Mouse (Mus musculus): ENCODE results near the gene Arid5a.

Gene Arid5a

DNA sequence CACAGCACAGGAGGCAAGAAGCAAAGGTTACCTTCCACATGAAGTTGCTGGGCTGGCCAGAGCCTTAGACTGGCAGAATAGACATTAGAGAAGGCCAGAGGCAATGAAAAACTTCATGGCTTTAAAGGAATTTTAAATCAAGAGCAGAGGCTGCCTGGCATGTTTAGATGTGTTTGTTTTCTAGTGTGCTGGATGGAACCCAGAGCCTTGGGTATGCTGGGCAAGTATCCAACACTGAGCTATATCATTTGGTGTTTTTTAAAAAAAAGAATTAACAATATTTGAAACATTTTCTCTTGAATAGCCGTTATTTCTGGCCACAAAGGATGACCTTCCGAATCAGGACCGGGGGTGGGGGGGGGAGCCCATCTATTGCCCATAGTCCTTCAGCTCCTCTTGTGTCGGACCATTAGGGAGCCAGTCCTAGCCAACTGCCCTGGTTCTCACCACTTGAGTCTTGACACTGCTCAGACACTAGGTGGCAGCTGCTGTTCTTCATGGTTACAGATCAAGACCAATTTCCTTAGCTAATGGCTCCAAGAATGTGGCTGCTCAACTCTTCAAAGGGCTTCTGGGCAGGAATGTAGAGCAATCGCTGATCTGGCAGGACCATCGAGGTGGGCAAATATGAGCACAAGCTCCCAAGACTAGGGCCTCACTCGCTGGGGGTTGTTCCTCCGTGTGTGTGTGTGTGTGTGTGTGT, 16.4 kb downstream of the Arid5a start:
- peak; percentile 35 to 40 for DNase-seq (ENCODE audit: low spot score in 2 of 2)

DNA sequence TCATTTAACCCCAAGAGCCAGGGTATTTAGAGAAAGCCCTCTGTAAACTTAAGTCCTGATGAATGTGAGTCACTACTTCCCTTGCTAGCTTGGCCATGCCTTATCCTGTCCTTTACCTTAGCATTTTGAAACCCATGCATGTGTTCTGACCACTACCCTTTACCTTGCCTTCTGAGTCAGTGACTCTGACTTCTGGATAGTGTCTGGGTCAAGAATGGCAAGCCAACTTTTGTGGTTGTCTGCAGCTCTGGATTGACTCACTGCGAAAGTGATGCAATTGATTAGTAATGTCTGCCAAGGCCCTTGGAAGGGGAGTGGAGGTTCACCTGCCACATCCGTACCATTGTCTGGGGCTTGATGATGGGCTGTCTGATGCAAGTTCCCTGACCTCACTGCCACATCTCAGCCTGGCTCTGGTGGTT, 18.4 kb downstream of the Arid5a start:
- no peak for DNase-seq (ENCODE audit: low spot score in 2 of 2)

DNA sequence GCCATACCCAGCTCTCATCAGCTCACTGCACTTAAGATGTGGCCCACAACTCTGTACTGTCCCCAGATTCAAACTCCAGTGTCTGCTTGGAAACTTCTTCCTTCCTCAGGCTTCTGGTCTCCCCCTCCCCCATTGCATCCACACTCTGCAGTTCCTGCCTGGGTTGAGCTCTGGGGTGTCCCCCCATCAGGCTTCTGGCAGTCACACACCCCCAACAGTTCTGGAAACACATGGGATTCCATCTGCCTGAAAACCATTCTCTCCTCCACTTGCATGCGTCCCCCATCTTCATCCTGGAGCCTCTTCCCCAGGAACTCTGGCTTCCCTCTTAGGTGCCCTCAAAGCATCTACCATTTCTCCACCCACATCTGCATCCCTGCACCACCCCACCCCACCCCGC, 19.3 kb downstream of the Arid5a start:
- DNase-seq (ENCODE audit: low spot score in 2 of 2), result no peak

DNA sequence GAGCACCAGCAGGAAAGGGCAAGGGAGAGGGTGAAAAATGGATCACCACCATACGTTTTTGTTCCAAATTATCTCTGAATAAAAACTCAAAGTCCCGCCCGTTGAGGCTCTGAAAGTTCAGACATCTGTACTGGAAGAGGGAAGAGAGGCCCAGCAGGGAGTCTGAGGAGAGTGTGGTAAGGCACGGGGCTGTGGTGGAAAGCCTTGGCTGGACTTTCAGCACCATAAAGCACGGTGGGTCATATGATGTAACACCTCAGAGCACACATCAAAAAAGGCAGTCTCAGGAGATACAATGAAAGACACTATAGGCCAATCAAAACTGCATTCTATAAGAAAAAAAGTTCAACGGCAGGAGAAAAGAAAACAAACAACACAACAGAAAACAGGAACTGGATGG, 24.2 kb downstream of the Arid5a start:
- no peak for DNase-seq (ENCODE audit: low spot score in 2 of 2)

DNA sequence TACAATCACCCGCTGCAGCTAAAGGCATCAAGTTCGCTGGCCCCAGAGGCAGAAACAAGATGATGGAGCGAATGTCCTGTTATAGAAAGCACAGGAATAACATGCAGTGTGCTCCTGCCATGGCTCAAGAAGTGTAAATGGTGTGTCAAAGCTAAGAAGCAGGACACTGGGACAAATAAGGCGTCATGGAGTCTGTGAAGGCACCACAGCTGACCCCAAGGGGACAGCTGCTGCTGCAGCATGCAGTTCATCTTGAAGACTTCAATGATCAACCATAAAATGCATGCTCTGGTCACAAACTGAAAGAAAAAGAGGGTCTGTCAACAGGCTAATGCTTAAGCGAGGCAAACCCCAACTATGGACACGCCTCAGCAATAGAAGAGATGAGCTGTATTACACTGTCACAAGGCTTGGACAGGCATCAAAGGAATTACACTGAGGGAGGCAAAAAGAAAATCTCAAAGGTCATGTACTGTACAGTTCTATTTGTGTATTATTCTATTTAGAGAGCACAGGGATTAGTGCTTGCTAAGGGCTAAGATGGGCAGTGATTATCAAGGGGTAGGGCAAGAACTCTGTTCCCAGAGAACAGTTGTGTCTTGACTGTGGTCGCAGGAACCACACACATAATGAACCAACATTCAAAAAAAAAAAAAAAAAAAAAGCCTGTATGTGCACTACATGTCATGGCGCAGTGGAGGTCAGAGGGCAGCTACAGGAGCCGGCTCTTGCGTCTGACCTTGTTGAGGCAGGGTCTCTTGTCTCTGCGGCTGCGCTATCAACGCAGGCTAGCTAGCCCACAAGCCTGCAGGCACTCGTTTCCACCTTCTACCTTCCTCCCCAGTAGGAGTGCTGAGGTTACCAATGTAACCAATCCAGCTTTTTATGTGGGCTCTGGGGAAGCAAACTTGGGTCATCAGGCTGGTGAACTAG, 25.7 kb downstream of the Arid5a start:
- DNase-seq (ENCODE audit: low spot score in 2 of 2), result no peak

DNA sequence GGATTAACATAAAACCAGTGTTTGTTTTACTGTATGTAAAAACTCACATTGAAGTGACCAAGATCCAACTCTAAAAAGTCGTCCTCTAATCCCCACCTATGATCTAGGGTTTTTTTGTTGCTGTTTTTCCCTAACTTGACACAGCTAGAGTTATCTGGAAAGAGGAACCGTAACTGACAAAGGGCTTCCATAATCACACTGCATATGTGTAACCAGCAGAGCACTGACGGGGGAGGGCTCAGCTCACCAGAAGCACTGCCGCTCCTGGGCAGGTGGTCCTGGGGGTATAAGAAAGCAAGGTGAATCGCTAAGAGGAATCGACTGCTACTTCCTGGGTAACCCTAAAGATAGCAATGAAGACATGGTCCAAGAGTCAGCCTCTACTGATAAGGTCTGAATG, 35.0 kb downstream of the Arid5a start:
- DNase-seq (ENCODE audit: low spot score in 2 of 2), result no peak

DNA sequence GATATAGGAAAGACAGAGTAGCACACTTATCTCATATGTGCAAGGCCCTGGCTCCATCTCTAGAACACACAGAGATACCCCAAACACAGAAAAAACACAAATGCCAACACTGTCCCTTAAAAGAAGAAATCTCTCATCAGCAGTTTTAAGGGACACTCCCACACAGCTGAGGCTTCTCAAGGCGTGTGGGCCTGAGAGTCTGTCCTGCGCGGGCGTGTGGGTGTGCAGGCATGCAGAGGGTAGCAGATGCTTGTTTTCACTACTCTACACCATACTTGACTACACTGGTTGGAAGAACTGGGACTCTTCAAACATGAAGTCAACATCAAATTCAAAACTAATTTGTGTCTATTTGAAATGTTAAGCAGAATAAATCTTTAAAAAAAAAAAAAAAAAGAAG, 44.8 kb downstream of the Arid5a start:
- DNase-seq (ENCODE audit: low spot score in 2 of 2), result peak in 1 of 2 experiments; percentile 10

DNA sequence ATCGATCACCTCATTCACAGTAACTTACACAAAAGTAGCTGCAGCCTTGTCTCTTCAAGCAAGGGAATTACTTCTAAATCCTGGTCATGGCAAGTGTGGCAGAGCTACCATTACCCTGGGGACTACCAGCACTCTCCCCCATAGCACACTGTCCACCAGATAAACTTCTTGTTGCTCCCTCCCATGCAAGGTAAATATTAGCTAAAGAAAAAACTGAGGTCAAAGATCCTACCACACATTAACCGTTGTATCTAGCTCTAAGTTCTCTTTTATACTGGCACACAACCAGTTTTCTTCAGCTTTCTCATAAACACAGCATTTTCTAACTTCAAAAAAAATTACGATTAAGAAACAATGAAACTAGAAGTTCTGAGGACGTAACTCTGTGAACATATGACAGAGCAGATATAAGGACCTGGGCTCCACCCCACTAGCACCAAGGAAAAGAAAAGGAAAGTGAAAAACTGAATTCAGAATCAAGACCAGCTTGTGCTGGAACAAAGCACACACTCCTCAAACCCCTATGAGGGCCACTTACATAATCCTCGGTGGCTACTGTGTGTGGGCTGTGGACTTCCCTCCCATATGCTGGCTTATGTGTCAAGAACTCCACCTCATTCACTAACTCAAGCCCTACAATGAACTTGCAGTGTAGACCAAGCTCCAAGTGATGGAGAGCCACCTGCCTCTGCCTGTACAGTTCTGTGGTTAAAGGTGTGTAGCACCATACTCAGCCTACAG, 49.6 kb downstream of the Arid5a start:
- no peak for DNase-seq (ENCODE audit: low spot score in 2 of 2)

DNA sequence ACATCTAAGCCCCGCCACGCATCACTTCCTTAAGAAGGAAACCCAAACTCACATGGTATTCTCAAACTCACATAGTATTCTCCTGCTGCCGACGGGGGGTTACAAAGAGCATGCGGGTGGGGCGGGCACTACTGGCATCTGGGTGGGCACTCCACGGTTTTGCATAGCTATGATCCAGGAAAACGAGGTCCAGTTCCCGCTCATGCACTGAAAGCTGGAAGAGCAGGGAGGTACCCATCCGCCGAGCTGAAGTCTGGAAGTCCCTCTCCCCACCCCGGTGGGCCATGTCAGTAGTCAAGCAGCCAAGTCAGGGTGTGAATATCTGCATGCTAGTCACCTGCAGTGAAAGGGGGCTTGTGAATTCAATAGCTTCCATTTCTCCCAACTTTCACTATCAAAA, 60.2 kb downstream of the Arid5a start:
- no peak for DNase-seq (ENCODE audit: low spot score in 2 of 2)

DNA sequence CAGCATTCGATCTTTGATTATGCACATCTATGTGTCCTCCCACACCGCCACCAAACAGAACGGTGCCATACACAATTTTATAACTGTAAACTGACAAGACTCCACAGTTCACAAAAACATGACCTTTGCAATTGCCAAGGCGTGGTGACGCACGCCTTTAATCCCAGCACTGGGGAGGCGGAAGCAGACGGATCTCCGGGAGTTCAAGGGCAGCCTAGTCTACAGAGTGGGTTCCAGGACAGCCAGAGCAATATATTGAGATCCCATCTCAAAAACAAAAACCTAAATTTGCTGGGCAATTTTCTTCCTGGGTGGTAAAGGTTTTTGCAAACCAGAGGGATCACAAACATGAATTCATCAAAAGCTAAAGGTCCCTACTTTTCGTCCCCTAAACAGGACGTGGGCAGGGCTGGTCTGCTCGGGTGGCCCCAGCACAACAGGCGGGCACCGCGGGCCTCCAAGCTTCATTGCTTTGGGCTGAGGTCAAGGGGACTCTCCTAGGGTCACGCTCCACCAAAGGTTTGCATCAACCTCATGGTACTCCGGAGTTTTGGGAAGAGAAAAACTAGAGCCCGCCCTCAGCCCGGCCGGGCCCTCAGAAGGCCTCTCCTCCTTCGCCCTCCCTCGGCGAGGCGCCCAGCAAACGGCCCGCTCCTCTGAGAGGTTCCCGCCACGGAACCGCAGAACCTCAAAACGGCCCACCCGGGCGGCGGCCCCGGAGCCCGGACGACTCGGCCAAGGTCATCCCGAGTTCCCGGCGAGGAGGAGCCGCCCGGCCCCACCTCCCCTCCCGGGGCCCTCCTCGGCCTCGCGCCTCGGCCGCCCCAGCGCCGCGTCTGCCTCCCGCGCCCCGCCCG, 60.8 kb downstream of the Arid5a start:
- DNase-seq (ENCODE audit: low spot score in 2 of 2), result peak in 1 of 2 experiments; percentile 30

DNA sequence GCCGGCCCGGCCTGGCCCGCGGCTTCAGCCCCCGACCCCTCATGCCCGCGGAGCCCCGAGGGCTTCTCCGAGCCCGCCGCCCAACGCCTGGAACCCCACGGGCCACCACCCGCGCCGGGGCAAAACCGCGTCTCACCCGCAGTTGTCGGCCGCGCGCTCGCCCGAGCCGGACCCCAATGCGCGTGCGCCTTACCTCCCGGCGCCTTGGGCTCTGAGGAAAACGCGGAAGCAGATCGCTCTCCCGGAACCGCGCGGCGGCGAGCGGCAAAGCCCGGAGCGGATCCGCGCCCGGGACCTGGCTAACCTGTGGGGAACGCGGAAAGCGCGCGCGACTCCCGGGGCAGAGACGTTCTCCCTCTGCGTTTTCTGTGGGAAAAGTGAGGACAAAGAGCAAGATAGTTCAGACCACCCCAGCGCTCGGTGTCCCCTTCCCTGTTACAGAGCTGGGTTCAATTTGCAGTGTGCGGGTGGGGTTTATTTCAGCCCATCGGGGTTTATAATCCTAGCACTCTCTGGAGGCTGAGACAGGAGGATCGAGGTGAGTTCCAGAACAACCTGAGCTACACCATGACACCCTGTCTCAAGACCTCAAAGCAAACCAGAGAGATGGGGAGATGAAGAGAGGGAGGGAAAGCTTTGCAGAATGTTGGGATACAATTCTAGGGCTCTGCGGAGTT, 61.6 kb downstream of the Arid5a start, which contains the start of gene Kansl3:
Gene Kansl3 (minus strand): TSS at position 213 of the 677 bp plus-strand sequence.
- peak; percentile 63 to 81 for DNase-seq (ENCODE audit: low spot score in 2 of 2)

DNA sequence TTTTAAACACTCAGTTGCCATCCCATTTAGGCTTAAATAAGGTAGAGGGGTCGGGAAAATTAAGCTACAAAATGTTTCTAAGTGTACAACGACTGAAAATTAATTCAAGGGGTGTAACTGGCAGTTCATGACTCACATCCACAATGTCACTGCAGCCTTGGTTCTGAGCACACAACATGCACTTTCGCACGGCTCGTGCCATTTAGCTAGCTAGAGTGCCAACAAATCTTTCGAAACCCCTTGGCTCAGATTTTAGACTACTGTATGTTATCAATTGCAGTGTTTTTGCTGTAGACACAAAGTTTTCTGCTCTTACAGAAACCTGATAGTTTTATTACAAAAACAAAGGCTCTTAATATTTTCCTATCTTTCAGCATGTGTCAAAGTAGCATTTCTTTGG, 63.4 kb downstream of the Arid5a start:
- no peak for DNase-seq (ENCODE audit: low spot score in 2 of 2)

DNA sequence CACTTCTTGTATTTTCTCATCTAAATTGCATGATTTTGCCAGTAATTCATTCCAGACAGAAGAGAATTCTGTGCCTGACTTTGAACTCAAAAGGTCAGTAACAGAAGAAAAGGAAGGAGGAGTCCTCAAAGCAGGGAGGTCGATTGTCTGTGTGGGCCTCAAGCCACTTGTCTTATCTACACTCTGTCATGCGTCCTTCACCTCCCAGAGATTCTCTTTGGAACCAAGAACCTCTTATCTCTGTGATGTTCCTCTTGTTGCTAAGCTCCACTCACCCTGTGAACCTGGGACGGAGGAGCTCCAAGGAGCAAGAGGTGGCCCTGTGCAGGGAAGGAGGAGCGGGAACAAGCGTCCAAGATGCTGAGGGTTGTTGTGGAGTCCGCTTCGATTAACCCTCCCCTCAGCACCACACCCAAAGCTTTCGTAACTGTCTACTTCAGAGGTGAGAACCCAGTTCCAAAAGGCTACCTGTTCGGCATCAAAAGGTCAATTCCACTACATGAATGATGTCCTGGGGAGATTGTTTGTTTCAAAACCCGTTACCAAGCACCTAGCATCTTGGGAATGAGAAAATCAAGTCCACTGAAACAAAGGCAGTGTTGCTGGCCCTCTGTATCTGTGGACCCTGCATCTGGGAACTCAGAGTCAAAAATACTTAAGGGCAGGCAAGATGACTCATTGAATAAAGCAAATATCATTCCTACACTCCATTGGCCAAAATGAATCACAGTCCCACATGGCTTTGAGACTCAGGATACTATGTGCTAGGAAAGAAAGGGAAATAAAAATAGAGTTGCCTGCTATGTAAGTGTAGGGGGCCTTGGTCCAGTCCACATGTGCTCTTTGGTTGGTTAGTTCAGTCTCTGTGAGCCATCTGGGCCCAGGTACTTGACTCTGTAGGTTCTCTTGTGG, 64.7 kb downstream of the Arid5a start, which contains the start of gene Fer1l5:
Gene Fer1l5 (plus strand): TSS at position 358 of the 912 bp plus-strand sequence.
- no peak for DNase-seq (ENCODE audit: low spot score in 2 of 2)

Measured in frontal cortex, postnatal 14 days (tissue).